Mouse (Mus musculus): ENCODE measurements around the gene Col11a2. TPM values are rescaled to one million over a fixed set of nuclear protein-coding genes. Genes with fewer than 3 reads are reported as not detected.
A peak's percentile ranks its signal among the peaks of the same experiment; 100 is the strongest.
"Not testable (repeated sequence)": the region's sequence is repeated elsewhere in the genome, so short reads cannot be mapped to it uniquely, and the experiment has no call there.

Gene Col11a2
- polyA plus RNA-seq (2012; rRNA removed) (0.22 and 0.55 TPM in 2 replicates), polyA plus RNA-seq (2014; fragmentation: Nextera tagmentation; extraction: Ambion mirVana) (0.06 and 0.20 TPM in 2 replicates)

- TF ChIP-seq CTCF (IDR thresholded peaks at IDR 0.05; ENCODE audit: low read depth): no peak
- TF ChIP-seq EP300 (IDR thresholded peaks at IDR 0.05; ENCODE audit: low read depth): no peak
- Histone ChIP-seq H3K27ac (no peak within 1 kb of the TSS), H3K4me1 (replicated peaks; ENCODE audit: control insufficient read depth in 2 of 2, insufficient read depth in 2 of 2, low read length in 1 of 2) (no peaks in the 10 kb centered on the region; a peak in 1 of 4 replicates), H3K9ac (replicated peaks) (no peak within 1 kb of the TSS), H3K9me3 (ENCODE audit: control insufficient read depth, low read length) (no peaks in the 10 kb centered on the region), H3K4me3 (ENCODE audit: insufficient read depth in 1 of 2, low read depth in 2 of 2, low read length in 2 of 2) (no peak within 1 kb of the TSS), H3K36me3 (replicated peaks; ENCODE audit: control insufficient read depth, insufficient read depth, low read depth) (peaks cover 4% of the 10 kb centered on the region), H3K4me2 (ENCODE audit: low read depth) (0 out of 2 replicates have a peak within 1 kb of the TSS, but pooled peaks have one; percentile 24), H3K27me3 (ENCODE audit: control insufficient read depth, insufficient read depth, low read length) (peaks cover 6% of the 10 kb centered on the region)
- 12% methylated on average over 28 of the region's 28 CpGs for WGBS (ENCODE audit: insufficient replicate concordance)
- DNase-seq (ENCODE audit: low read depth in 3 of 3, low spot score in 3 of 3): no peak
- peak; percentile 24; the same call in 1 of the 2 replicates for ATAC-seq (ENCODE audit: insufficient read depth)
Observed at GRCm38 (mm10) chr17:34038878-34039561, at the start of gene Col11a2. Gene Col11a2 (plus strand): TSS chr17:34039437.

GRCm38 (mm10) chr17:33991788-33992664 is 47.2 kb upstream of the Col11a2 start:
- no peaks in the 10 kb centered on the region for H3K27me3 ChIP-seq (ENCODE audit: control insufficient read depth, insufficient read depth, low read length)
- no peak overlapping the region for H3K4me3 ChIP-seq (ENCODE audit: insufficient read depth in 1 of 2, low read depth in 2 of 2, low read length in 2 of 2)
- peak; percentile 58 to 66 (median 64) for DNase-seq (ENCODE audit: low read depth in 3 of 3, low spot score in 3 of 3)
- H3K9ac ChIP-seq (replicated peaks): no peak overlapping the region
- no peaks in the 10 kb centered on the region for H3K36me3 ChIP-seq (replicated peaks; ENCODE audit: control insufficient read depth, insufficient read depth, low read depth)
- no peaks in the 10 kb centered on the region for H3K9me3 ChIP-seq (ENCODE audit: control insufficient read depth, low read length)
- no peak for ATAC-seq (ENCODE audit: insufficient read depth)
- WGBS (ENCODE audit: insufficient replicate concordance): 26% methylated on average over 10 of the region's 10 CpGs
- H3K27ac ChIP-seq: no peak overlapping the region
- H3K4me1 ChIP-seq (replicated peaks; ENCODE audit: control insufficient read depth in 2 of 2, insufficient read depth in 2 of 2, low read length in 1 of 2): peaks cover 0 to 2% of the 10 kb centered on the region in 2 experiments; a peak in 1 of 4 replicates
- no peak overlapping the region for H3K4me2 ChIP-seq (ENCODE audit: low read depth)
- peak; percentile 86 for TF ChIP-seq CTCF (IDR thresholded peaks at IDR 0.05; ENCODE audit: low read depth)
- no peak for TF ChIP-seq EP300 (IDR thresholded peaks at IDR 0.05; ENCODE audit: low read depth)

- Histone ChIP-seq H3K9me3 (ENCODE audit: control insufficient read depth, low read length) (no peaks in the 10 kb centered on the region), H3K27me3 (ENCODE audit: control insufficient read depth, insufficient read depth, low read length) (no peaks in the 10 kb centered on the region; the same call in 1 of the 2 replicates), H3K4me1 (replicated peaks; ENCODE audit: control insufficient read depth in 2 of 2, insufficient read depth in 2 of 2, low read length in 1 of 2) (peaks cover 0 to 2% of the 10 kb centered on the region in 2 experiments; a peak in 1 of 4 replicates), H3K9ac (replicated peaks) (no peak overlapping the region), H3K4me2 (ENCODE audit: low read depth) (no peak overlapping the region), H3K27ac (no peak overlapping the region), H3K4me3 (ENCODE audit: insufficient read depth in 1 of 2, low read depth in 2 of 2, low read length in 2 of 2) (no peak overlapping the region), H3K36me3 (replicated peaks; ENCODE audit: control insufficient read depth, insufficient read depth, low read depth) (no peaks in the 10 kb centered on the region)
- no peak for ATAC-seq (ENCODE audit: insufficient read depth)
- 76% methylated on average over 8 of the region's 8 CpGs for WGBS (ENCODE audit: insufficient replicate concordance)
- no peak for TF ChIP-seq CTCF (IDR thresholded peaks at IDR 0.05; ENCODE audit: low read depth)
- no peak for DNase-seq (ENCODE audit: low read depth in 3 of 3, low spot score in 3 of 3)
Observed at GRCm38 (mm10) chr17:33994959-33995358, 44.3 kb upstream of the Col11a2 start.

- Histone ChIP-seq H3K27me3 (ENCODE audit: control insufficient read depth, insufficient read depth, low read length) (peaks cover 4% of the 10 kb centered on the region; the same call in 1 of the 2 replicates), H3K36me3 (replicated peaks; ENCODE audit: control insufficient read depth, insufficient read depth, low read depth) (no peaks in the 10 kb centered on the region), H3K9ac (replicated peaks) (no peak overlapping the region), H3K9me3 (ENCODE audit: control insufficient read depth, low read length) (no peaks in the 10 kb centered on the region), H3K4me1 (replicated peaks; ENCODE audit: control insufficient read depth in 2 of 2, insufficient read depth in 2 of 2, low read length in 1 of 2) (peaks cover 0 to 2% of the 10 kb centered on the region in 2 experiments; a peak in 1 of 4 replicates), H3K27ac (no peak overlapping the region), H3K4me2 (ENCODE audit: low read depth) (no peak overlapping the region), H3K4me3 (ENCODE audit: insufficient read depth in 1 of 2, low read depth in 2 of 2, low read length in 2 of 2) (no peak overlapping the region)
- no peak for DNase-seq (ENCODE audit: low read depth in 3 of 3, low spot score in 3 of 3)
- TF ChIP-seq EP300 (IDR thresholded peaks at IDR 0.05; ENCODE audit: low read depth): no peak
- WGBS (ENCODE audit: insufficient replicate concordance): 50% methylated on average over 3 of the region's 3 CpGs
- ATAC-seq (ENCODE audit: insufficient read depth): no peak
Observed at GRCm38 (mm10) chr17:33995651-33996050, 43.6 kb upstream of the Col11a2 start.

- H3K4me2 ChIP-seq (ENCODE audit: low read depth); H3K27me3 ChIP-seq (ENCODE audit: control insufficient read depth, insufficient read depth, low read length); H3K36me3 ChIP-seq (replicated peaks; ENCODE audit: control insufficient read depth, insufficient read depth, low read depth); DNase-seq (ENCODE audit: low read depth in 3 of 3, low spot score in 3 of 3); ATAC-seq (ENCODE audit: insufficient read depth); H3K4me3 ChIP-seq (ENCODE audit: insufficient read depth in 1 of 2, low read depth in 2 of 2, low read length in 2 of 2); H3K4me1 ChIP-seq (replicated peaks; ENCODE audit: control insufficient read depth in 2 of 2, insufficient read depth in 2 of 2, low read length in 1 of 2); H3K27ac ChIP-seq; H3K9me3 ChIP-seq (ENCODE audit: control insufficient read depth, low read length); H3K9ac ChIP-seq (replicated peaks): not testable (repeated sequence)
- 79% methylated on average over 2 of the region's 2 CpGs for WGBS (ENCODE audit: insufficient replicate concordance)
Observed at GRCm38 (mm10) chr17:33997025-33997424, 42.2 kb upstream of the Col11a2 start.

- 0 out of 4 replicates have a peak overlapping the region, but pooled peaks of 1 of the 2 experiments have one; percentile 58 for H3K4me3 ChIP-seq (ENCODE audit: insufficient read depth in 1 of 2, low read depth in 2 of 2, low read length in 2 of 2)
- WGBS (ENCODE audit: insufficient replicate concordance): 28% methylated on average over 5 of the region's 5 CpGs
- not testable (repeated sequence) for H3K4me2 ChIP-seq (ENCODE audit: low read depth)
Observed at GRCm38 (mm10) chr17:33998697-33999096, 40.5 kb upstream of the Col11a2 start.

More at GRCm38 (mm10) chr17:33998697-33999096, 40.5 kb upstream of the Col11a2 start:
- not testable (repeated sequence) for H3K9ac ChIP-seq (replicated peaks); ATAC-seq (ENCODE audit: insufficient read depth); H3K4me1 ChIP-seq (replicated peaks; ENCODE audit: control insufficient read depth in 2 of 2, insufficient read depth in 2 of 2, low read length in 1 of 2); H3K27me3 ChIP-seq (ENCODE audit: control insufficient read depth, insufficient read depth, low read length); H3K9me3 ChIP-seq (ENCODE audit: control insufficient read depth, low read length); DNase-seq (ENCODE audit: low read depth in 3 of 3, low spot score in 3 of 3); H3K27ac ChIP-seq; H3K36me3 ChIP-seq (replicated peaks; ENCODE audit: control insufficient read depth, insufficient read depth, low read depth)

All from liver, embryonic 14.5 days (tissue).